Mouse (Mus musculus): ENCODE results near the gene Pnp. TPM values are rescaled to one million over a fixed set of nuclear protein-coding genes. Genes with fewer than 3 reads are reported as not detected.

Gene Pnp
- 23.2 and 23.9 TPM in 2 replicates for polyA plus RNA-seq (2014; fragmentation: Nextera tagmentation; extraction: Ambion mirVana)

DNA sequence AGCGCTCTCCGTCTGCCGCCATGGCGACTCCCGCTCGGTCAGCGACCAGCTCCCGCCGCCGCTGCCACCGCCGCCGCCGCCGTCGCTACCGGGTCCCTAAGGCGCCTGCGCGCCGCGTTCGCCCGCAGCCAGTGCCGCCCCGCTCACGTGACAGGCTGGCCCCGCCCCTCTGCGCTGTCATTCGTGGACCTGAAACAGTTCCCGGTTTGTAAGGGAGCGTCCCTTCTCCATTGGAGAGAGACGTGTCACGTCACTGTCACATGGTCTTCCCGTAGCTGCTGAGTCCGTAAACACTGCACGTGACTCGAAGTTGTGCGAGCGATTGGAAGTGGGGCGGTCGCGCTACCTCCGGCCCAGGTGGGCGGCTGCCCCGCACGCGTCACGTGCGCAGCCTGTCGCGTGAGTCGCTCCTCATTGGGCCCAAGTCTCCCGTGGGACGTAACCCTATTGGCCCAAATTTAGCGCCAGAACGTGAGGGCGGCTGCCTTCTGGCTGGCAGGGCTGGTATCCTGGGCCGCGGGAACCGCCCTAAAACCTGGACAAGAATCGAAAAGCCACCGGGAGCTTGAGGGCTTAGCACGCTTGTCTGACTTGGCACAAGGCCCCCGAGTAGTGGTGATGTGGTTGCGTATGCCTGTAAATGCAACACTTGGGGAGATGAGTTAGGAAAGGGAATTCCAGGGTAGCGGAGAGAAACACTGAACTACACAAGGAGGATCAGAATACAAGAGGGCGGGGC is at the start of gene Pnp, which contains the start of gene Pip4p1:
Gene Pnp, plus strand, starts transcription at position 329 of the 739 bp plus-strand sequence.
Gene Pip4p1, minus strand, starts transcription at position 103 of the 739 bp plus-strand sequence.
- H3K4me3 ChIP-seq (replicated peaks; ENCODE audit: low read length) = peak within 1 kb of the TSS; percentile 90
- peak; percentile 100 for ATAC-seq (ENCODE audit: low FRiP score)
- H3K36me3 ChIP-seq (replicated peaks; ENCODE audit: control insufficient read depth, insufficient read depth) = peaks cover 35% of the 10 kb centered on the region
- peak; percentile 98 for DNase-seq (ENCODE audit: low spot score)
- no peaks in the 10 kb centered on the region for H3K27me3 ChIP-seq (ENCODE audit: control insufficient read depth, insufficient read depth, low read length)
- peak within 1 kb of the TSS; percentile 100 for H3K9ac ChIP-seq
- peaks cover 23% of the 10 kb centered on the region for H3K4me1 ChIP-seq (replicated peaks; ENCODE audit: control insufficient read depth, insufficient read depth, low read length)
- H3K27ac ChIP-seq = peak within 1 kb of the TSS; percentile 87
- peak within 1 kb of the TSS; percentile 95 for H3K4me2 ChIP-seq (replicated peaks)
- no peaks in the 10 kb centered on the region for H3K9me3 ChIP-seq (ENCODE audit: control insufficient read depth, low read length)
- WGBS = under 1% methylated on average over 67 of the region's 68 CpGs

- 0 out of 2 replicates have a peak, but pooled peaks cover 5% of the 10 kb centered on the region for H3K4me1 ChIP-seq (replicated peaks; ENCODE audit: control insufficient read depth, insufficient read depth, low read length)
- no peak overlapping the region for H3K27ac ChIP-seq
- H3K27me3 ChIP-seq (ENCODE audit: control insufficient read depth, insufficient read depth, low read length) = no peaks in the 10 kb centered on the region
- no peak for DNase-seq (ENCODE audit: low spot score)
- H3K9ac ChIP-seq = no peak overlapping the region
- H3K4me3 ChIP-seq (replicated peaks; ENCODE audit: low read length) = no peak overlapping the region
- H3K9me3 ChIP-seq (ENCODE audit: control insufficient read depth, low read length) = no peaks in the 10 kb centered on the region
- H3K4me2 ChIP-seq (replicated peaks) = no peak overlapping the region
- H3K36me3 ChIP-seq (replicated peaks; ENCODE audit: control insufficient read depth, insufficient read depth) = no peaks in the 10 kb centered on the region
- no peak for ATAC-seq (ENCODE audit: low FRiP score)
- WGBS = 94% methylated on average over 8 of the region's 8 CpGs
Measured at GRCm38 (mm10) chr14:50891621-50892020, 39.3 kb upstream of the Pnp start.

- 95% methylated on average over 7 of the region's 7 CpGs for WGBS
- no peak overlapping the region for H3K4me3 ChIP-seq (replicated peaks; ENCODE audit: low read length)
- H3K27me3 ChIP-seq (ENCODE audit: control insufficient read depth, insufficient read depth, low read length) = no peaks in the 10 kb centered on the region
- H3K9ac ChIP-seq = no peak overlapping the region
- H3K36me3 ChIP-seq (replicated peaks; ENCODE audit: control insufficient read depth, insufficient read depth) = no peaks in the 10 kb centered on the region
- H3K27ac ChIP-seq = no peak overlapping the region
- ATAC-seq (ENCODE audit: low FRiP score) (no peak), DNase-seq (ENCODE audit: low spot score) (no peak)
- no peak overlapping the region for H3K4me2 ChIP-seq (replicated peaks)
- no peaks in the 10 kb centered on the region for H3K9me3 ChIP-seq (ENCODE audit: control insufficient read depth, low read length)
- 0 out of 2 replicates have a peak, but pooled peaks cover 5% of the 10 kb centered on the region for H3K4me1 ChIP-seq (replicated peaks; ENCODE audit: control insufficient read depth, insufficient read depth, low read length)
Measured at GRCm38 (mm10) chr14:50892091-50892490, 38.8 kb upstream of the Pnp start.

GRCm38 (mm10) chr14:50892541-50893459 is 38.1 kb upstream of the Pnp start:
- H3K9ac ChIP-seq = no peak overlapping the region
- H3K27me3 ChIP-seq (ENCODE audit: control insufficient read depth, insufficient read depth, low read length) = 0 out of 2 replicates have a peak, but pooled peaks cover 6% of the 10 kb centered on the region
- H3K36me3 ChIP-seq (replicated peaks; ENCODE audit: control insufficient read depth, insufficient read depth) = no peaks in the 10 kb centered on the region
- 0 out of 2 replicates have a peak, but pooled peaks cover 5% of the 10 kb centered on the region for H3K4me1 ChIP-seq (replicated peaks; ENCODE audit: control insufficient read depth, insufficient read depth, low read length)
- no peak overlapping the region for H3K4me2 ChIP-seq (replicated peaks)
- WGBS = 90% methylated on average over 22 of the region's 22 CpGs
- H3K4me3 ChIP-seq (replicated peaks; ENCODE audit: low read length) = no peak overlapping the region
- ATAC-seq (ENCODE audit: low FRiP score) (no peak), DNase-seq (ENCODE audit: low spot score) (no peak)
- no peaks in the 10 kb centered on the region for H3K9me3 ChIP-seq (ENCODE audit: control insufficient read depth, low read length)
- no peak overlapping the region for H3K27ac ChIP-seq

GRCm38 (mm10) chr14:50895407-50895806 is 35.5 kb upstream of the Pnp start:
- H3K4me2 ChIP-seq (replicated peaks) = 0 out of 2 replicates have a peak overlapping the region, but pooled peaks have one; percentile 66
- ATAC-seq (ENCODE audit: low FRiP score) = no peak

DNA sequence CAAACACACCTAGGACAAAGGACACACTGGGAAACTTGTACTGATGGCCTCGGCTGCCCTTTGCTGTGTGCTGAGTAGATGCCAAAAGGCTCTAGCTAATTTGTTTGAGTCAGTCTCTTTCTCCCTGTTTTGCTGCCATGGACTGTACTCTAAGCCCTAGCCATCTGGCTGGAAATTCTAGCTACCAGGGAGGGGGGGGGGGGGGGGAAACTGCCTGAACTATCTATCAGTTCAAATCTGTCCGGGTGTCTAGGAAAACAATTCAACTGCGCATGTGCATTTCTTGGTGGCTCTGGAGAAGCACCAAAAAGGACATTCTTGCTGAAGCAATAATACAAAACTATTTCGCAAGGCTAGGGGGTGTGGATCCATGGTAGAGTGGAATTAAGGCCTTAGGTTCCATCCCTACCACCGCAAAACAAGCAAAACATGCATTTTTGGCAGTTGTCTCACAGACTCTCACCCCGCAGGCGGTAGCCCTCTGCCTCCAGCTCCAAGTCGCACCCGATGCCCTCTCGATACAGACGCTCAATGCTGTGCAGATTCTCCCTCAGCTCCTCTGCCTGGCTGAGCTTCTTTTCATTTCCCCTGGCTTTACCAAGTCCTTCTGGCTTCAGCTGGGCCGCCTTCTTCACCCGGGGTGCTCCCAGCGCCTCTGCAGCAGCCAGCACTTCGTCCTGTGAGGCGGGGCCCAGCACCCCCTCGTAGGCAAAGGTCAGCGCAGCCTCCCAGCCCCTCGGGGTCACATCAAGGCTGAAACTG is 34.7 kb upstream of the Pnp start:
- WGBS = 19% methylated on average over 19 of the region's 19 CpGs
- 0 out of 2 replicates have a peak, but pooled peaks cover 5% of the 10 kb centered on the region for H3K4me1 ChIP-seq (replicated peaks; ENCODE audit: control insufficient read depth, insufficient read depth, low read length)

More at GRCm38 (mm10) chr14:50895407-50895806, 35.5 kb upstream of the Pnp start:
- 0 out of 2 replicates have a peak overlapping the region, but pooled peaks have one; percentile 3 for H3K9ac ChIP-seq
- no peak overlapping the region for H3K4me3 ChIP-seq (replicated peaks; ENCODE audit: low read length)
- H3K9me3 ChIP-seq (ENCODE audit: control insufficient read depth, low read length) = no peaks in the 10 kb centered on the region
- no peak for DNase-seq (ENCODE audit: low spot score)
- H3K27me3 ChIP-seq (ENCODE audit: control insufficient read depth, insufficient read depth, low read length) = 0 out of 2 replicates have a peak, but pooled peaks cover 6% of the 10 kb centered on the region
- no peaks in the 10 kb centered on the region for H3K36me3 ChIP-seq (replicated peaks; ENCODE audit: control insufficient read depth, insufficient read depth)
- H3K4me1 ChIP-seq (replicated peaks; ENCODE audit: control insufficient read depth, insufficient read depth, low read length) = 0 out of 2 replicates have a peak, but pooled peaks cover 5% of the 10 kb centered on the region
- no peak overlapping the region for H3K27ac ChIP-seq

GRCm38 (mm10) chr14:50896747-50897373 is 34.0 kb upstream of the Pnp start:
- no peaks in the 10 kb centered on the region for H3K9me3 ChIP-seq (ENCODE audit: control insufficient read depth, low read length)
- peak overlapping the region; percentile 66 for H3K4me2 ChIP-seq (replicated peaks)
- DNase-seq (ENCODE audit: low spot score) = peak; percentile 39
- no peaks in the 10 kb centered on the region for H3K36me3 ChIP-seq (replicated peaks; ENCODE audit: control insufficient read depth, insufficient read depth)
- 0 out of 2 replicates have a peak, but pooled peaks cover 6% of the 10 kb centered on the region for H3K27me3 ChIP-seq (ENCODE audit: control insufficient read depth, insufficient read depth, low read length)
- H3K4me3 ChIP-seq (replicated peaks; ENCODE audit: low read length) = peak overlapping the region; percentile 37
- WGBS = 18% methylated on average over 23 of the region's 23 CpGs
- H3K4me1 ChIP-seq (replicated peaks; ENCODE audit: control insufficient read depth, insufficient read depth, low read length) = 0 out of 2 replicates have a peak, but pooled peaks cover 5% of the 10 kb centered on the region
- H3K9ac ChIP-seq = peak overlapping the region; percentile 56
- H3K27ac ChIP-seq = no peak overlapping the region
- peak; percentile 61 for ATAC-seq (ENCODE audit: low FRiP score)

More for the DNA sequence above, 34.7 kb upstream of the Pnp start:
- Histone ChIP-seq H3K9me3 (ENCODE audit: control insufficient read depth, low read length) (no peaks in the 10 kb centered on the region), H3K4me3 (replicated peaks; ENCODE audit: low read length) (peak overlapping the region; percentile 37), H3K27me3 (ENCODE audit: control insufficient read depth, insufficient read depth, low read length) (0 out of 2 replicates have a peak, but pooled peaks cover 6% of the 10 kb centered on the region), H3K4me2 (replicated peaks) (peak overlapping the region; percentile 66), H3K36me3 (replicated peaks; ENCODE audit: control insufficient read depth, insufficient read depth) (no peaks in the 10 kb centered on the region), H3K9ac (peak overlapping the region; percentile 56), H3K27ac (no peak overlapping the region)
- DNase-seq (ENCODE audit: low spot score) (peak; percentile 51), ATAC-seq (ENCODE audit: low FRiP score) (peak; percentile 69)

DNA sequence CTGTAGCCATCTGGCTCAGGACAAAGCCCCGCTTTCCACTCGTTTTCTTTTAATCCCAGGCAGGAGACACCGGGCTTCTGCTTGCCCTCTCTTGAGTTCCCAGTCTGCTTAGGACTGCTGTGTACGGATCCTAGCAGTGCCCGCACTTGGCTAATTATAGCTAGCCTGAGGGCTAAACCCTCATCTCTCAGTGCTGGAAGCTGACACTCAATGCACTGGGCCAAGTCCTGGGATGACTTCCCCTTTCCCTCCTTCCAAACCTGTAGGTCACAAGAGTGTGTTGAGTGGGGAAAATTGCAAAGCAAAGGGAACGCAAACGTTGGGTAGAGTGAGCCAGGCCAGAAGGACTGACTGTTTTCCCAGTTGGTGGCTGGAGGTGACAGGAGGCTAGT is 33.5 kb upstream of the Pnp start, which contains the start of gene Klhl33:
Gene Klhl33, minus strand, starts transcription at position 134 of the 392 bp plus-strand sequence.
- H3K4me2 ChIP-seq (replicated peaks) = peak within 1 kb of the TSS; percentile 66
- H3K27ac ChIP-seq = no peak within 1 kb of the TSS
- peak within 1 kb of the TSS; percentile 56 for H3K9ac ChIP-seq
- 49% methylated on average over 7 of the region's 7 CpGs for WGBS
- 0 out of 2 replicates have a peak, but pooled peaks cover 6% of the 10 kb centered on the region for H3K27me3 ChIP-seq (ENCODE audit: control insufficient read depth, insufficient read depth, low read length)
- H3K4me3 ChIP-seq (replicated peaks; ENCODE audit: low read length) = peak within 1 kb of the TSS; percentile 37
- ATAC-seq (ENCODE audit: low FRiP score) (no peak), DNase-seq (ENCODE audit: low spot score) (no peak)
- H3K9me3 ChIP-seq (ENCODE audit: control insufficient read depth, low read length) = no peaks in the 10 kb centered on the region
- 0 out of 2 replicates have a peak, but pooled peaks cover 5% of the 10 kb centered on the region for H3K4me1 ChIP-seq (replicated peaks; ENCODE audit: control insufficient read depth, insufficient read depth, low read length)
- H3K36me3 ChIP-seq (replicated peaks; ENCODE audit: control insufficient read depth, insufficient read depth) = no peaks in the 10 kb centered on the region
